Mouse (Mus musculus) WW6 (cell line): ENCODE measurements around the gene Ssxb2.
"Not testable (repeated sequence)": the region's sequence is repeated elsewhere in the genome, so short reads cannot be mapped to it uniquely, and the experiment has no call there.

ENCODE experiments used
- DNase-seq: peaks from one replicate; pipeline ENCODE4 v3.0.0-alpha.2; 2013; ENCODE audit warnings: low read depth, low spot score

Ssxb2 gene

DNA sequence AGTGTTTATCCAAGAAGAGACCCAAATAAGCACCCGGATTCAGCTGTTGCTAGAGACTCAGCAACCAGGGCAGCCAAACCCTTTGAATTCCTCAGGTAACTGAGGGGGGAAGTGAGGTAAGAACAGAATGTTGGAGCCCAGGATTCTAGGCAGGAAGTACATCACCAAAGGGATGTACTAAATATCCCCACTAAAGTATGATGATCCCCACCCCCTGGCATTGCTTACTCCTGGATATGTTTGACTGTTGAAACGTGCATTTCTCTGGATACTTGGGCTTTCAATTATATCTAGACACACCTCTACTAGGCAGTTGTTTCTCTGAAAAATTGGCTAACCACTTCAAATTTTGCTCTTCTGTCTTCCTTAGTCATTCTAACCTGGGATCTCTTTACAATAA lies at the start of gene Ssxb2:
TSS of gene Ssxb2 (minus strand) at position 101 of the 400 bp plus-strand sequence.
- not testable (repeated sequence) for DNase-seq

GRCm38 (mm10) chrX:8413005-8413404 lies 48.5 kb downstream of the Ssxb2 start, which contains the start of gene Ssxb1:
Gene Ssxb1, plus strand, starts transcription at chrX:8413305.
- not testable (repeated sequence) for DNase-seq
